Mouse (Mus musculus): ENCODE measurements around the gene Morn3. TPM values are rescaled to one million over a fixed set of nuclear protein-coding genes. Genes with fewer than 3 reads are reported as not detected.

The Morn3 gene
- total RNA-seq, 1 experiment = 0.62 TPM

DNA sequence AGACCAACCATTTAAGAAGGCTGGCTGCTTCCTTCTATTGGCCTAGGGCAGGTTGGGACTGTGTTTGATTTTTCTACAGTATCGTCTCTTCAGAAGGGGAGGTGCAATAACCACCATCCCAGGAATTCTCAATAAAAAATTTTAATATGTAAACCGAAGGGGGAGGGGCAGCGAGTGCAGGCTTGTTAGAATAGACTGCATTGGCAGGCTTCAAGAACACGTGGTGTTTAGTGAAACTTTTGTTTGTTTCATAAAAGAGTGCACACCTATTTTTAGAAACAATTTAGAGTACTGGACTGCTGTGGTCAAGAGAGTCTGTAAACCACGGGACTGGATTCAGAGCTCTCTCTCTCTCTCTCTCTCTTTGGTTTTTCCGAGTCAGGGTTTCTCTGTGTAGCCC, 23.8 kb downstream of the Morn3 start:
- H3K27ac ChIP-seq (ENCODE audit: insufficient read depth, low read depth, low read length, poor library complexity, severe bottlenecking) = no peak overlapping the region
- DNase-seq (ENCODE audit: low read depth, low spot score) = no peak
- H3K4me1 ChIP-seq (ENCODE audit: control insufficient read depth in 2 of 2, insufficient read depth in 2 of 2, low read length in 2 of 2, poor library complexity in 1 of 2) = peaks cover 0 to 22% of the 10 kb centered on the region in 2 experiments; a peak in 3 of 4 replicates
- no peak for TF ChIP-seq HCFC1 (IDR thresholded peaks at IDR 0.05; ENCODE audit: borderline replicate concordance, insufficient read depth, low read length)
- no peak for TF ChIP-seq ZC3H11A (IDR thresholded peaks at IDR 0.05; ENCODE audit: borderline replicate concordance, low read depth, low read length)
- no peak for TF ChIP-seq MAFK (IDR thresholded peaks at IDR 0.05; ENCODE audit: insufficient read depth, low read depth, low read length)
- no peak for TF ChIP-seq CHD2 (IDR thresholded peaks at IDR 0.05; ENCODE audit: low read depth, low read length)
- no peak for TF ChIP-seq ZNF384 (IDR thresholded peaks at IDR 0.05; ENCODE audit: low read depth, low read length)
- H3K9me3 ChIP-seq (ENCODE audit: control insufficient read depth, insufficient read depth, low read depth, low read length) = no peaks in the 10 kb centered on the region
- no peak overlapping the region for H3K4me3 ChIP-seq (ENCODE audit: insufficient read depth in 1 of 2, low read depth in 1 of 2, low read length in 2 of 2, poor library complexity in 1 of 2, severe bottlenecking in 1 of 2)
- in situ Hi-C loops (cut with MboI; ENCODE audit: low sequenced_read_pairs in 2 of 2, unreplicated experiment in 2 of 2) = no loop called here
- no peaks in the 10 kb centered on the region for H3K36me3 ChIP-seq (ENCODE audit: control insufficient read depth, insufficient read depth, low read length, poor library complexity, severe bottlenecking)
- H3K9ac ChIP-seq (ENCODE audit: insufficient read depth, low read depth, low read length, poor library complexity, severe bottlenecking) = no peak overlapping the region

DNA sequence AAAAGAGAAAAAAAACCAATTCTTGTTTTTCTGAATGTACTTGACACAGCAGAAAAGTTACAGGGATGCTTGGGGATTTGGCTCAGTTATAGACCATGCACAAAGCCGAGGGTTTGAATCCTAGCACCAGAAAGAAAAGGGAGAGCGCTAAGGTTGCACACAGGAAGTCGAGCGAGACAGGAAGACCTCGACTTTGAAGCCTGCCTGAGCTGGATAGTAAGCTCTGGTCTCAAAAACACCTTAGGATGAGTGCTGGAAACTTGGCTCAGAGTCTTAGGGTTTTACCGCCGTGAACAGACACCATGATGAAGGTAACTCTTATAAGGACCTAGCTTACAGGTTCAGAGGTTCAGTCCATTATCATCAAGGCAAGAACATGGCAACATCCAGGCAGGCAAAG, 25.4 kb downstream of the Morn3 start:
- in situ Hi-C loops (cut with MboI; ENCODE audit: low sequenced_read_pairs in 2 of 2, unreplicated experiment in 2 of 2) = no loop called here
- no peak overlapping the region for H3K27ac ChIP-seq (ENCODE audit: insufficient read depth, low read depth, low read length, poor library complexity, severe bottlenecking)
- DNase-seq (ENCODE audit: low read depth, low spot score) = no peak
- TF ChIP-seq MAFK (IDR thresholded peaks at IDR 0.05; ENCODE audit: insufficient read depth, low read depth, low read length) (no peak), ZNF384 (IDR thresholded peaks at IDR 0.05; ENCODE audit: low read depth, low read length) (no peak), ZC3H11A (IDR thresholded peaks at IDR 0.05; ENCODE audit: borderline replicate concordance, low read depth, low read length) (no peak), CHD2 (IDR thresholded peaks at IDR 0.05; ENCODE audit: low read depth, low read length) (no peak), HCFC1 (IDR thresholded peaks at IDR 0.05; ENCODE audit: borderline replicate concordance, insufficient read depth, low read length) (no peak)
- H3K9me3 ChIP-seq (ENCODE audit: control insufficient read depth, insufficient read depth, low read depth, low read length) = no peaks in the 10 kb centered on the region
- H3K4me3 ChIP-seq (ENCODE audit: insufficient read depth in 1 of 2, low read depth in 1 of 2, low read length in 2 of 2, poor library complexity in 1 of 2, severe bottlenecking in 1 of 2) = no peak overlapping the region
- no peaks in the 10 kb centered on the region for H3K36me3 ChIP-seq (ENCODE audit: control insufficient read depth, insufficient read depth, low read length, poor library complexity, severe bottlenecking)
- peaks cover 0 to 11% of the 10 kb centered on the region in 2 experiments; a peak in 3 of 4 replicates for H3K4me1 ChIP-seq (ENCODE audit: control insufficient read depth in 2 of 2, insufficient read depth in 2 of 2, low read length in 2 of 2, poor library complexity in 1 of 2)
- no peak overlapping the region for H3K9ac ChIP-seq (ENCODE audit: insufficient read depth, low read depth, low read length, poor library complexity, severe bottlenecking)

DNA sequence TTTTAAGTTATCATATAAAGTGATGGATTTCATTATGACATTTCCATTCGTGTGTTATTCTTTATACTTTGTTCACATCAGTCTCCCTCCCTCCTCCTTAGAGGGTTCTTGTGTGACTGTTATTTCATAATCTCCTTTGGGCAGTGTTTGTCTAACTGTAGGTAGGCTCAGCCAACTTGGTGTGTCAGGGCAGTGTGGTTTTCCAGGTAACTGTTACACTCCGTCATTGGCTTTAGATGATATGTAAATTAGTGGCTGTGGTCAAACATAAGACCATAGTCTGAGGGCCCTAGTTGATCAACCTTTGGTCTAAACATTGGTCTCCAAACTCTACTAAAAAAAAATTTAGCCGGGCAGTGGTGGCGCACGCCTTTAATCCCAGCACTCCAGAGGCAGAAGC, 26.4 kb downstream of the Morn3 start:
- H3K9ac ChIP-seq (ENCODE audit: insufficient read depth, low read depth, low read length, poor library complexity, severe bottlenecking) = no peak overlapping the region
- no peaks in the 10 kb centered on the region for H3K36me3 ChIP-seq (ENCODE audit: control insufficient read depth, insufficient read depth, low read length, poor library complexity, severe bottlenecking)
- in situ Hi-C loops (cut with MboI; ENCODE audit: low sequenced_read_pairs in 2 of 2, unreplicated experiment in 2 of 2) = no loop called here
- H3K4me1 ChIP-seq (ENCODE audit: control insufficient read depth in 2 of 2, insufficient read depth in 2 of 2, low read length in 2 of 2, poor library complexity in 1 of 2) = peaks cover 0 to 12% of the 10 kb centered on the region in 2 experiments; a peak in 2 of 4 replicates
- H3K27ac ChIP-seq (ENCODE audit: insufficient read depth, low read depth, low read length, poor library complexity, severe bottlenecking) = no peak overlapping the region
- DNase-seq (ENCODE audit: low read depth, low spot score) = no peak
- no peaks in the 10 kb centered on the region for H3K9me3 ChIP-seq (ENCODE audit: control insufficient read depth, insufficient read depth, low read depth, low read length)
- TF ChIP-seq CHD2 (IDR thresholded peaks at IDR 0.05; ENCODE audit: low read depth, low read length) (no peak), MAFK (IDR thresholded peaks at IDR 0.05; ENCODE audit: insufficient read depth, low read depth, low read length) (no peak), HCFC1 (IDR thresholded peaks at IDR 0.05; ENCODE audit: borderline replicate concordance, insufficient read depth, low read length) (no peak)
- no peak overlapping the region for H3K4me3 ChIP-seq (ENCODE audit: insufficient read depth in 1 of 2, low read depth in 1 of 2, low read length in 2 of 2, poor library complexity in 1 of 2, severe bottlenecking in 1 of 2)

DNA sequence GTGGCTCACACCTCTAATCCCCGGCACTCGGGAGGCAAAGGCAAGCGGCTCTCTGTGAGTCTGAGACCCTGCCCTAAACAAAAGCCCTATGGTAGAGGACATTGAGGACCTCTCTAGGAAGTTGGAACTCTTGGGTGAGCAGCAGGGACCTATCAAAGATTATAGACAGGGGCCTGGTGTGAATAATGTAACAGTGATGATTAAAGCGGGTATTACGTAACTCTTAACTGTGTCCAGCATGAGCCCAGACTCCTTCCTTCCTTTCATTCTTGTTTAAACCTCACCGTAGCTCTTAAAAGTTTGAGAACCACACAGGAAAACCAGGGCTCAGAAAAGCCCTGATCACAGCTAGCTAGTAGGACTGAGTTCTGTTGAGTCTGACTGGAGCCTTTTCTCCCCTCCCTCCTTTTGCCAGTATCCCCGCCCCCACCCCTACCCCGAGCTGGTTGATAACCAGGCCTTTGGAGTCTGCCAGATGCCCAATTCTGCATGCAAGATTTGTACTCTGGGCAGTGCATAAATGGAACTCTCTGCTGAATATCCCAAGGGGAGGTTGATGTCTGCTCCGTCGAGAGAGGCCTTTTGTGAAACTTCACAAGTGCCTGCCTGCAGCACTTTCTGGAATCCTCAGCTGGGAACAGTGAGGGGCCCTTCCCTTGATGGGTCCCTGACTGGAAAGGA, 27.3 kb downstream of the Morn3 start:
- Histone ChIP-seq H3K4me1 (ENCODE audit: control insufficient read depth in 2 of 2, insufficient read depth in 2 of 2, low read length in 2 of 2, poor library complexity in 1 of 2) (peaks cover under 1 to 7% of the 10 kb centered on the region in 2 experiments; a peak in 2 of 4 replicates), H3K9ac (ENCODE audit: insufficient read depth, low read depth, low read length, poor library complexity, severe bottlenecking) (no peak overlapping the region), H3K36me3 (ENCODE audit: control insufficient read depth, insufficient read depth, low read length, poor library complexity, severe bottlenecking) (no peaks in the 10 kb centered on the region), H3K27ac (ENCODE audit: insufficient read depth, low read depth, low read length, poor library complexity, severe bottlenecking) (no peak overlapping the region), H3K4me3 (ENCODE audit: insufficient read depth in 1 of 2, low read depth in 1 of 2, low read length in 2 of 2, poor library complexity in 1 of 2, severe bottlenecking in 1 of 2) (no peak overlapping the region), H3K9me3 (ENCODE audit: control insufficient read depth, insufficient read depth, low read depth, low read length) (no peaks in the 10 kb centered on the region)
- DNase-seq (ENCODE audit: low read depth, low spot score) = no peak
- in situ Hi-C loops (cut with MboI; ENCODE audit: low sequenced_read_pairs in 2 of 2, unreplicated experiment in 2 of 2) = no loop called here
- TF ChIP-seq ZC3H11A (IDR thresholded peaks at IDR 0.05; ENCODE audit: borderline replicate concordance, low read depth, low read length) = no peak

DNA sequence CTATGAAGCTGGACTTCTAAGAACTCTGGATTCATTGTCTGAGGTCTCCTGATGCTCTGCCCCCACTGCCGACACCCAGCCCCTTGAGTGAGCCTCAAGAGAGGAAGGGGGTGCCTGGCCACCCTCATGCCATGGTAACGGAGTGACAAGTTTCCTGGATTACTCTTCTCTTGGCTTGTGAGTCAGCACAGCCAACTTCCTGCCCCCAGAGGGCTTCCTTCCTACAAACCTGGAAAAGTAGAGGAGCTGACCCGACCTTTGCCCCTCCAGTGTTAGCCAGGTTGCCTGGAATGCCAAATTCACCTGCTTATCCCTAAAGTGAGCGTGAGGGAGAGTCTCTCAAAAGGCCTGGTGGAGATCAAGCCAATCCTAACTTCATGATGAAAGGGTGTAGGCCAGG, 29.3 kb downstream of the Morn3 start:
- H3K9me3 ChIP-seq (ENCODE audit: control insufficient read depth, insufficient read depth, low read depth, low read length) = no peaks in the 10 kb centered on the region
- in situ Hi-C loops (cut with MboI; ENCODE audit: low sequenced_read_pairs in 2 of 2, unreplicated experiment in 2 of 2) = no loop called here
- no peak for TF ChIP-seq ZNF384 (IDR thresholded peaks at IDR 0.05; ENCODE audit: low read depth, low read length)
- no peak for TF ChIP-seq CHD2 (IDR thresholded peaks at IDR 0.05; ENCODE audit: low read depth, low read length)
- TF ChIP-seq ZC3H11A (IDR thresholded peaks at IDR 0.05; ENCODE audit: borderline replicate concordance, low read depth, low read length) = no peak
- no peak for TF ChIP-seq MAFK (IDR thresholded peaks at IDR 0.05; ENCODE audit: insufficient read depth, low read depth, low read length)
- TF ChIP-seq HCFC1 (IDR thresholded peaks at IDR 0.05; ENCODE audit: borderline replicate concordance, insufficient read depth, low read length) = no peak

More for the DNA sequence above, 29.3 kb downstream of the Morn3 start:
- H3K9ac ChIP-seq (ENCODE audit: insufficient read depth, low read depth, low read length, poor library complexity, severe bottlenecking) = no peak overlapping the region
- H3K36me3 ChIP-seq (ENCODE audit: control insufficient read depth, insufficient read depth, low read length, poor library complexity, severe bottlenecking) = no peaks in the 10 kb centered on the region
- no peak for DNase-seq (ENCODE audit: low read depth, low spot score)
- no peak overlapping the region for H3K4me3 ChIP-seq (ENCODE audit: insufficient read depth in 1 of 2, low read depth in 1 of 2, low read length in 2 of 2, poor library complexity in 1 of 2, severe bottlenecking in 1 of 2)
- no peak overlapping the region for H3K27ac ChIP-seq (ENCODE audit: insufficient read depth, low read depth, low read length, poor library complexity, severe bottlenecking)
- H3K4me1 ChIP-seq (ENCODE audit: control insufficient read depth in 2 of 2, insufficient read depth in 2 of 2, low read length in 2 of 2, poor library complexity in 1 of 2) = peaks cover 3 to 11% of the 10 kb centered on the region in 2 experiments; a peak in 1 of 4 replicates

Measured in ES-E14 (cell line).